Mouse (Mus musculus): ENCODE results near the gene Nfe2. TPM values are rescaled to one million over a fixed set of nuclear protein-coding genes. Genes with fewer than 3 reads are reported as not detected.

Gene Nfe2
- polyA plus RNA-seq, 1 experiment from 2014 or later, result 220 TPM

- H3K4me3 ChIP-seq (ENCODE audit: low read depth, low read length), result no peak overlapping the region
- no peak overlapping the region for H3K27ac ChIP-seq (ENCODE audit: low read length)
- H3K36me3 ChIP-seq (ENCODE audit: control insufficient read depth, insufficient read depth), result no peaks in the 10 kb centered on the region
- H3K27me3 ChIP-seq (ENCODE audit: control insufficient read depth, insufficient read depth, low read depth, low read length), result no peaks in the 10 kb centered on the region
- H3K9me3 ChIP-seq (replicated peaks; ENCODE audit: control insufficient read depth, low read length), result no peaks in the 10 kb centered on the region
- no peak overlapping the region for H3K4me2 ChIP-seq (ENCODE audit: low read depth, low read length)
- H3K4me1 ChIP-seq (ENCODE audit: control insufficient read depth, low read depth, low read length), result peaks cover 15% of the 10 kb centered on the region
- no peak; the same call in 1 of the 2 replicates for ATAC-seq (ENCODE audit: low read depth)
- no peak overlapping the region for H3K9ac ChIP-seq (ENCODE audit: low read depth, low read length)
- 48% methylated on average over 3 of the region's 3 CpGs for WGBS (ENCODE audit: insufficient replicate concordance)
Measured at GRCm38 (mm10) chr15:103220785-103221184, 37.4 kb downstream of the Nfe2 start.

- H3K4me3 ChIP-seq (ENCODE audit: low read depth, low read length), result no peak overlapping the region
- ATAC-seq (ENCODE audit: low read depth), result no peak
- no peaks in the 10 kb centered on the region for H3K9me3 ChIP-seq (replicated peaks; ENCODE audit: control insufficient read depth, low read length)
- H3K4me1 ChIP-seq (ENCODE audit: control insufficient read depth, low read depth, low read length), result peaks cover 19% of the 10 kb centered on the region
- H3K27me3 ChIP-seq (ENCODE audit: control insufficient read depth, insufficient read depth, low read depth, low read length), result no peaks in the 10 kb centered on the region
- peak overlapping the region; percentile 51; the same call in 1 of the 2 replicates for H3K4me2 ChIP-seq (ENCODE audit: low read depth, low read length)
- WGBS (ENCODE audit: insufficient replicate concordance), result 56% methylated on average over 2 of the region's 2 CpGs
- H3K36me3 ChIP-seq (ENCODE audit: control insufficient read depth, insufficient read depth), result peaks cover 16% of the 10 kb centered on the region
- H3K27ac ChIP-seq (ENCODE audit: low read length), result peak overlapping the region; percentile 35; the same call in 1 of the 2 replicates
- peak overlapping the region; percentile 21; the same call in 1 of the 2 replicates for H3K9ac ChIP-seq (ENCODE audit: low read depth, low read length)
Measured at GRCm38 (mm10) chr15:103216052-103216451, 42.2 kb downstream of the Nfe2 start.

GRCm38 (mm10) chr15:103214971-103215907, 43.0 kb downstream of the Nfe2 start:
- H3K9ac ChIP-seq (ENCODE audit: low read depth, low read length), result no peak overlapping the region
- ATAC-seq (ENCODE audit: low read depth), result peak; percentile 89

GRCm38 (mm10) chr15:103214149-103214548, 44.1 kb downstream of the Nfe2 start:
- no peak overlapping the region for H3K4me2 ChIP-seq (ENCODE audit: low read depth, low read length)
- WGBS (ENCODE audit: insufficient replicate concordance), result 73% methylated on average over 2 of the region's 2 CpGs

More at GRCm38 (mm10) chr15:103214971-103215907, 43.0 kb downstream of the Nfe2 start:
- no peaks in the 10 kb centered on the region for H3K9me3 ChIP-seq (replicated peaks; ENCODE audit: control insufficient read depth, low read length)
- H3K36me3 ChIP-seq (ENCODE audit: control insufficient read depth, insufficient read depth), result peaks cover 21% of the 10 kb centered on the region
- H3K4me3 ChIP-seq (ENCODE audit: low read depth, low read length), result peak overlapping the region; percentile 39
- WGBS (ENCODE audit: insufficient replicate concordance), result 9% methylated on average over 15 of the region's 15 CpGs
- H3K27ac ChIP-seq (ENCODE audit: low read length), result peak overlapping the region; percentile 9
- H3K27me3 ChIP-seq (ENCODE audit: control insufficient read depth, insufficient read depth, low read depth, low read length), result no peaks in the 10 kb centered on the region
- peaks cover 14% of the 10 kb centered on the region for H3K4me1 ChIP-seq (ENCODE audit: control insufficient read depth, low read depth, low read length)
- H3K4me2 ChIP-seq (ENCODE audit: low read depth, low read length), result peak overlapping the region; percentile 51

GRCm38 (mm10) chr15:103205156-103205555, 53.0 kb downstream of the Nfe2 start:
- H3K27ac ChIP-seq (ENCODE audit: low read length), result no peak overlapping the region
- H3K4me3 ChIP-seq (ENCODE audit: low read depth, low read length), result no peak overlapping the region
- H3K4me2 ChIP-seq (ENCODE audit: low read depth, low read length), result no peak overlapping the region
- no peaks in the 10 kb centered on the region for H3K9me3 ChIP-seq (replicated peaks; ENCODE audit: control insufficient read depth, low read length)
- no peak for ATAC-seq (ENCODE audit: low read depth)
- no peaks in the 10 kb centered on the region for H3K4me1 ChIP-seq (ENCODE audit: control insufficient read depth, low read depth, low read length)
- peaks cover 34% of the 10 kb centered on the region for H3K36me3 ChIP-seq (ENCODE audit: control insufficient read depth, insufficient read depth)
- H3K27me3 ChIP-seq (ENCODE audit: control insufficient read depth, insufficient read depth, low read depth, low read length), result no peaks in the 10 kb centered on the region
- no peak overlapping the region for H3K9ac ChIP-seq (ENCODE audit: low read depth, low read length)
- 73% methylated on average over 2 of the region's 2 CpGs for whole genome bisulfite sequencing (ENCODE audit: insufficient replicate concordance)

More at GRCm38 (mm10) chr15:103214149-103214548, 44.1 kb downstream of the Nfe2 start:
- Histone ChIP-seq H3K4me1 (ENCODE audit: control insufficient read depth, low read depth, low read length) (peaks cover 14% of the 10 kb centered on the region), H3K27me3 (ENCODE audit: control insufficient read depth, insufficient read depth, low read depth, low read length) (no peaks in the 10 kb centered on the region), H3K4me3 (ENCODE audit: low read depth, low read length) (no peak overlapping the region), H3K9me3 (replicated peaks; ENCODE audit: control insufficient read depth, low read length) (no peaks in the 10 kb centered on the region), H3K9ac (ENCODE audit: low read depth, low read length) (no peak overlapping the region), H3K27ac (ENCODE audit: low read length) (no peak overlapping the region), H3K36me3 (ENCODE audit: control insufficient read depth, insufficient read depth) (peaks cover 21% of the 10 kb centered on the region)
- ATAC-seq (ENCODE audit: low read depth), result no peak

GRCm38 (mm10) chr15:103202088-103202793, 56.0 kb downstream of the Nfe2 start:
- no peak for ATAC-seq (ENCODE audit: low read depth)
- Histone ChIP-seq H3K4me1 (ENCODE audit: control insufficient read depth, low read depth, low read length) (no peaks in the 10 kb centered on the region), H3K36me3 (ENCODE audit: control insufficient read depth, insufficient read depth) (peaks cover 51% of the 10 kb centered on the region), H3K9ac (ENCODE audit: low read depth, low read length) (no peak overlapping the region), H3K27me3 (ENCODE audit: control insufficient read depth, insufficient read depth, low read depth, low read length) (no peaks in the 10 kb centered on the region), H3K4me3 (ENCODE audit: low read depth, low read length) (no peak overlapping the region), H3K27ac (ENCODE audit: low read length) (no peak overlapping the region), H3K9me3 (replicated peaks; ENCODE audit: control insufficient read depth, low read length) (no peaks in the 10 kb centered on the region), H3K4me2 (ENCODE audit: low read depth, low read length) (no peak overlapping the region)
- 69% methylated on average over 6 of the region's 6 CpGs for WGBS (ENCODE audit: insufficient replicate concordance)

MicroRNA genes within 50 kb of the gene (microRNA counts, 519-probe panel; counts per million panel counts)
- 2,868 counts per million, percentile 78 among the panel's probes with 10 or more counts for microRNA mmu-miR-148b

Small RNAs within 50 kb of the gene (microRNA-seq; reads per million reads assigned to microRNA genes)
- 434 reads per million, percentile 68 among the genes with 10 or more reads in this experiment for gene Mir148b

Other genes starting within 250 kb of the Nfe2 start
- 0.09 and 0.15 TPM in 2 replicates for gene Hoxc4, start 239.5 kb downstream of the Nfe2 start, polyA plus RNA-seq (2015; fragmentation: Nextera tagmentation; extraction: Ambion mirVana)
- 5.1 and 5.8 TPM in 2 replicates for gene Smug1, start 91.3 kb downstream of the Nfe2 start, polyA plus RNA-seq (2015; fragmentation: Nextera tagmentation; extraction: Ambion mirVana)
- gene Cbx5, start 18.6 kb downstream of the Nfe2 start, polyA plus RNA-seq (2015; fragmentation: Nextera tagmentation; extraction: Ambion mirVana), result 40.6 and 45.9 TPM in 2 replicates
- 174 and 193 TPM in 2 replicates for gene Hnrnpa1, start 18.0 kb downstream of the Nfe2 start, polyA plus RNA-seq (2015; fragmentation: Nextera tagmentation; extraction: Ambion mirVana)
- 194 TPM in 2 replicates for gene Copz1, start 14.3 kb upstream of the Nfe2 start, polyA plus RNA-seq (2015; fragmentation: Nextera tagmentation; extraction: Ambion mirVana)
- 1.0 and 1.1 TPM in 2 replicates for gene Gpr84, start 52.2 kb upstream of the Nfe2 start, polyA plus RNA-seq (2015; fragmentation: Nextera tagmentation; extraction: Ambion mirVana)
- gene Zfp385a, start 81.7 kb upstream of the Nfe2 start, polyA plus RNA-seq (2015; fragmentation: Nextera tagmentation; extraction: Ambion mirVana), result 5.5 and 7.0 TPM in 2 replicates
- gene Itga5, start 108.4 kb upstream of the Nfe2 start, polyA plus RNA-seq (2015; fragmentation: Nextera tagmentation; extraction: Ambion mirVana), result 18.4 and 19.6 TPM in 2 replicates
- not detected in 2 replicates for gene Gtsf1, start 172.1 kb upstream of the Nfe2 start, polyA plus RNA-seq (2015; fragmentation: Nextera tagmentation; extraction: Ambion mirVana)
- not detected in 2 replicates for gene Gtsf2, start 190.1 kb upstream of the Nfe2 start, polyA plus RNA-seq (2015; fragmentation: Nextera tagmentation; extraction: Ambion mirVana)
- 8.1 TPM in 2 replicates for gene Nckap1l, start 195.4 kb upstream of the Nfe2 start, polyA plus RNA-seq (2015; fragmentation: Nextera tagmentation; extraction: Ambion mirVana)
- 0.31 and 0.34 TPM in 2 replicates for gene Pde1b, start 244.6 kb upstream of the Nfe2 start, polyA plus RNA-seq (2015; fragmentation: Nextera tagmentation; extraction: Ambion mirVana)

All from liver, embryonic 16.5 days (tissue).